Comparison of ENCODE assay signal across 7 mouse cellular contexts in genomic region chr1:146497381-146498081, GRCm38 (mm10). TPM values are rescaled to one million over a fixed set of nuclear protein-coding genes. Genes with fewer than 3 reads are reported as not detected.
DNase-seq lines count a peak whose midpoint lies in the region; ATAC-seq and TF ChIP-seq lines count a peak whose summit lies in the region.

No protein-coding gene starts in this region.

- intact Hi-C loops in left cerebral cortex, adult 2 months (cut with DNase I): loop anchor here (10.0 kb wide), 3 partner anchors 357 to 1923 kb away; no protein-coding TSS in a partner anchor

- WGBS in lung, postnatal 0 days: under 1% methylated on average over 28 of the region's 28 CpGs
- WGBS in cerebellum, adult 2 months: under 1% methylated on average over 28 of the region's 28 CpGs
- 1% methylated on average over 28 of the region's 28 CpGs for WGBS in forebrain, postnatal 0 days
- under 1% methylated on average over 28 of the region's 28 CpGs for WGBS in midbrain, embryonic 15.5 days

- TF ChIP-seq EP300 in lung, postnatal 0 days (IDR thresholded peaks at IDR 0.05): no peak

- TF ChIP-seq POLR2A in cerebellum, adult 2 months (IDR thresholded peaks at IDR 0.05; ENCODE audit: borderline replicate concordance, insufficient read depth, low read length): peak; percentile 36; the same call in 1 of the 2 replicates

- no peaks in the 10 kb centered on the region for H3K4me1 ChIP-seq in lung, postnatal 0 days (ENCODE audit: insufficient read depth, low read depth, low read length)
- H3K4me1 ChIP-seq in cerebellum, adult 2 months (ENCODE audit: control insufficient read depth, insufficient read depth, low read length): no peaks in the 10 kb centered on the region
- H3K4me1 ChIP-seq in forebrain, postnatal 0 days (ENCODE audit: insufficient read depth): 0 out of 2 replicates have a peak, but pooled peaks cover 3% of the 10 kb centered on the region
- H3K4me1 ChIP-seq in midbrain, embryonic 15.5 days: peaks cover 18% of the 10 kb centered on the region

- TF ChIP-seq CTCF in lung, postnatal 0 days (IDR thresholded peaks at IDR 0.05): no peak
- TF ChIP-seq CTCF in cerebellum, adult 2 months (IDR thresholded peaks at IDR 0.05; ENCODE audit: borderline replicate concordance, insufficient read depth, low read depth, low read length): no peak
- TF ChIP-seq CTCF in forebrain, postnatal 0 days (IDR thresholded peaks at IDR 0.05; ENCODE audit: low read depth): no peak
- TF ChIP-seq CTCF in left cerebral cortex, adult 2 months (IDR thresholded peaks at IDR 0.05): no peak

- H3K9ac ChIP-seq in lung, postnatal 0 days (replicated peaks; ENCODE audit: low read depth): no peak overlapping the region
- H3K9ac ChIP-seq in forebrain, postnatal 0 days: peak overlapping the region; percentile 61
- peak overlapping the region; percentile 70 for H3K9ac ChIP-seq in midbrain, embryonic 15.5 days

- no peak overlapping the region for H3K27ac ChIP-seq in lung, postnatal 0 days (ENCODE audit: low read length)
- peak overlapping the region; percentile 96 for H3K27ac ChIP-seq in cerebellum, adult 2 months (ENCODE audit: insufficient read depth, low read length)
- peak overlapping the region; percentile 54 for H3K27ac ChIP-seq in forebrain, postnatal 0 days (ENCODE audit: low read depth, low read length)
- peak overlapping the region; percentile 94 for H3K27ac ChIP-seq in left cerebral cortex, adult 2 months
- H3K27ac ChIP-seq in midbrain, embryonic 15.5 days: peak overlapping the region; percentile 83

- no peaks in the 10 kb centered on the region for H3K36me3 ChIP-seq in lung, postnatal 0 days (ENCODE audit: insufficient read depth, low read length)
- H3K36me3 ChIP-seq in forebrain, postnatal 0 days (ENCODE audit: insufficient read depth): no peaks in the 10 kb centered on the region
- H3K36me3 ChIP-seq in midbrain, embryonic 15.5 days (replicated peaks): no peaks in the 10 kb centered on the region

- DNase-seq in lung, postnatal 0 days (ENCODE audit: low spot score): peak; percentile 8
- no peak for DNase-seq in lung, adult 18-20 months
- peak; percentile 81 to 87 for DNase-seq in cerebellum, adult 2 months
- DNase-seq in forebrain, postnatal 0 days: peak; percentile 62
- peak; percentile 54 to 59 for DNase-seq in left cerebral cortex, adult 2 months (ENCODE audit: extremely low spot score in 1 of 2, low spot score in 2 of 2)

- no peaks in the 10 kb centered on the region for H3K27me3 ChIP-seq in lung, postnatal 0 days (replicated peaks; ENCODE audit: insufficient read depth, low read length)
- H3K27me3 ChIP-seq in cerebellum, adult 2 months (ENCODE audit: control insufficient read depth, insufficient read depth, low read length): no peaks in the 10 kb centered on the region
- H3K27me3 ChIP-seq in forebrain, postnatal 0 days (ENCODE audit: insufficient read depth, low read length): 0 out of 2 replicates have a peak, but pooled peaks cover 4% of the 10 kb centered on the region
- no peaks in the 10 kb centered on the region for H3K27me3 ChIP-seq in midbrain, embryonic 15.5 days (replicated peaks)

- peak overlapping the region; percentile 53 for H3K4me2 ChIP-seq in lung, postnatal 0 days (replicated peaks; ENCODE audit: low read depth, low read length)
- peak overlapping the region; percentile 84 for H3K4me2 ChIP-seq in forebrain, postnatal 0 days (ENCODE audit: low read depth)
- H3K4me2 ChIP-seq in midbrain, embryonic 15.5 days: peak overlapping the region; percentile 87

- ATAC-seq in lung, postnatal 0 days: no peak
- ATAC-seq in forebrain, postnatal 0 days: peak; percentile 68
- peak; percentile 86 for ATAC-seq in midbrain, embryonic 15.5 days (replicated peaks)
- no peak for ATAC-seq in CD4-positive, CD25-positive, alpha-beta regulatory T cell, adult 4 months

- H3K4me3 ChIP-seq in lung, postnatal 0 days (ENCODE audit: low read depth, low read length): peak overlapping the region; percentile 20; the same call in 1 of the 2 replicates
- H3K4me3 ChIP-seq in cerebellum, adult 2 months (replicated peaks; ENCODE audit: insufficient read depth, low read depth, low read length): peak overlapping the region; percentile 97
- H3K4me3 ChIP-seq in forebrain, postnatal 0 days (ENCODE audit: low read depth, low read length): peak overlapping the region; percentile 59
- H3K4me3 ChIP-seq in left cerebral cortex, adult 2 months: peak overlapping the region; percentile 75
- H3K4me3 ChIP-seq in midbrain, embryonic 15.5 days: peak overlapping the region; percentile 75

- H3K9me3 ChIP-seq in lung, postnatal 0 days (ENCODE audit: low read length): no peaks in the 10 kb centered on the region
- no peaks in the 10 kb centered on the region for H3K9me3 ChIP-seq in forebrain, postnatal 0 days (ENCODE audit: low read length)
- no peaks in the 10 kb centered on the region for H3K9me3 ChIP-seq in midbrain, embryonic 15.5 days

RNA-seq across cellular contexts. Expression of gene Brinp3, which starts 3.0 kb away (rescaled TPM):
- not detected in 2 replicates for polyA plus RNA-seq in lung, postnatal 0 days (2015; fragmentation: Nextera tagmentation; extraction: Ambion mirVana)
- 19.9 and 21.7 TPM in 2 replicates for polyA plus RNA-seq in cerebellum, adult 2 months (2012; rRNA removed)
- 42.4 and 59.0 TPM in 2 replicates for total RNA-seq in forebrain, postnatal 0 days (2014; rRNA removed)
- polyA plus RNA-seq in forebrain, postnatal 0 days (2015; fragmentation: Nextera tagmentation; extraction: Ambion mirVana): 19.7 and 32.2 TPM in 2 replicates
- total RNA-seq in left cerebral cortex, adult 2 months (2021): 10 to 100 TPM; 46.8 to 49.7 TPM
- polyA plus RNA-seq in midbrain, embryonic 15.5 days (2015; fragmentation: Nextera tagmentation; extraction: Ambion mirVana): 26.2 and 29.1 TPM in 2 replicates
- not detected for polyA plus RNA-seq in CD4-positive, CD25-positive, alpha-beta regulatory T cell, adult 4 months (2017; shearing (Covaris generic))

Comparison
In these comparisons a context has a peak if more than half of its experiments do, and no peak if none do; other contexts are left out.
1. DNase-seq: peak in lung, postnatal 0 days (single experiment), cerebellum, adult 2 months (2 of 2), forebrain, postnatal 0 days (single experiment) and left cerebral cortex, adult 2 months (2 of 2); none in lung, adult 18-20 months (0 of 2).
2. ATAC-seq: peak in forebrain, postnatal 0 days (single experiment) and midbrain, embryonic 15.5 days (single experiment); none in lung, postnatal 0 days (single experiment) and CD4-positive, CD25-positive, alpha-beta regulatory T cell, adult 4 months (single experiment).
3. H3K4me3 ChIP-seq: peak in every context shown above with its lines; median percentile 97 in cerebellum, adult 2 months; 75 in left cerebral cortex, adult 2 months; 75 in midbrain, embryonic 15.5 days; 59 in forebrain, postnatal 0 days; 20 in lung, postnatal 0 days.
4. RNA of gene Brinp3, which starts 3.0 kb away (polyA plus RNA-seq): 19.7 to 32.2 TPM in forebrain, postnatal 0 days, 26.2 to 29.1 TPM in midbrain, embryonic 15.5 days and 19.9 to 21.7 TPM in cerebellum, adult 2 months; not detected in CD4-positive, CD25-positive, alpha-beta regulatory T cell, adult 4 months and not detected in lung, postnatal 0 days; every median in the first group is over 10 times any median in the second.
5. Peak in every context shown above with its lines, with median percentiles within 50 percentile points of each other: H3K4me2 ChIP-seq.